Mouse (Mus musculus): Measurements from ENCODE around the gene Secisbp2. TPM values are rescaled to one million over a fixed set of nuclear protein-coding genes. Genes with fewer than 3 reads are reported as not detected.
A peak's percentile ranks its signal among the peaks of the same experiment; 100 is the strongest.
"Not testable (repeated sequence)": the region's sequence is repeated elsewhere in the genome, so short reads cannot be mapped to it uniquely, and the experiment has no call there.

The Secisbp2 gene
- polyA plus RNA-seq, 1 experiment from 2014 or later: 26.5 TPM

DNA sequence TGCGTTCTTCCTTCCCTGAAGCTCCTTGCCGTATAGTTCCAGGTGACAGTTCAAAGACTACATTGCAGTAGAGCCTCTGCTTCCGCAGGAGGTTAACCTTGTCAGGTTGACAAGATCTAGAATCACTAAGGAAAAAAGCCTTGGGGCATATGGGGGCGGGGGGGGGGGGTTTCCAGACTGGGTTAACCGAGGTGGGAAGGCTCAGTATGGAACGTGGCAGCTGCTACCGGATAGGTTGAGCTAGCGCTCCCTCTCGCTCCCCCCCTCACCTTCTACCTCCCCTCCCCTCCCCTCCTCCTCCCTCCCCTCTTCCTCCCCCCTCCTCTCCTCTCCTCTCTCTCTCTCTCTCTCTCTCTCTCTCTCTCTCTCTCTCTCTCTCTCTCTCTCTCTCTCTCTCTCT, 32.9 kb upstream of the Secisbp2 start:
- Histone ChIP-seq H3K9ac (replicated peaks) (no peak overlapping the region), H3K27ac (no peak overlapping the region)
- WGBS: 17% methylated on average over 9 of the region's 9 CpGs

DNA sequence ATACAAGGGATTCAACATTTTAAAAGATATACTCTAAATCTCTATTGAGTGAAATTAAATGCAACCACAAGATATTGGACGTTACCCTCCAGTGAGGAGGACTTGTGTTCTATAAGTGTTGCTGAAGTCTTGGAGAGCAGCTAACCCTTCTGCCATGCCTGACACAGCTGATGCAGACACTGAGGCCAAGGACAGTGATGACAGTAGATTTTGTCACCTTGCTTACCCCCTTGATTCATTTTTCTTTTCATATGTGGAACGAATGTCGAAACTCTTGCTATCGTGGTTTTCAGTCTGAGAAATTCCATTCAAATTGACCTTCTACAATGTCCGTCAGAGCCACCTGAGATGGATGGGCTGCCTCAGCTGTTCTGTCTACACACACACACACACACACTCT, 28.9 kb upstream of the Secisbp2 start:
- H3K27me3 ChIP-seq: no peaks in the 10 kb centered on the region
- H3K36me3 ChIP-seq: no peaks in the 10 kb centered on the region
- 90% methylated on average over 5 of the region's 5 CpGs for WGBS
- no peak for ATAC-seq (ENCODE audit: insufficient number of reproducible peaks, insufficient read depth, low FRiP score, low TSS enrichment, low read depth)
- no peak overlapping the region for H3K9ac ChIP-seq (replicated peaks)
- no peaks in the 10 kb centered on the region for H3K9me3 ChIP-seq
- no peak overlapping the region for H3K27ac ChIP-seq
- H3K4me3 ChIP-seq (replicated peaks): no peak overlapping the region
- H3K4me1 ChIP-seq (replicated peaks): no peaks in the 10 kb centered on the region
- H3K4me2 ChIP-seq: no peak overlapping the region

More for the DNA sequence above, 32.9 kb upstream of the Secisbp2 start:
- Histone ChIP-seq H3K9me3 (no peaks in the 10 kb centered on the region), H3K4me1 (replicated peaks) (peaks cover 15% of the 10 kb centered on the region), H3K36me3 (no peaks in the 10 kb centered on the region), H3K4me2 (no peak overlapping the region), H3K27me3 (no peaks in the 10 kb centered on the region), H3K4me3 (replicated peaks) (no peak overlapping the region)
- no peak for ATAC-seq (ENCODE audit: insufficient number of reproducible peaks, insufficient read depth, low FRiP score, low TSS enrichment, low read depth)

DNA sequence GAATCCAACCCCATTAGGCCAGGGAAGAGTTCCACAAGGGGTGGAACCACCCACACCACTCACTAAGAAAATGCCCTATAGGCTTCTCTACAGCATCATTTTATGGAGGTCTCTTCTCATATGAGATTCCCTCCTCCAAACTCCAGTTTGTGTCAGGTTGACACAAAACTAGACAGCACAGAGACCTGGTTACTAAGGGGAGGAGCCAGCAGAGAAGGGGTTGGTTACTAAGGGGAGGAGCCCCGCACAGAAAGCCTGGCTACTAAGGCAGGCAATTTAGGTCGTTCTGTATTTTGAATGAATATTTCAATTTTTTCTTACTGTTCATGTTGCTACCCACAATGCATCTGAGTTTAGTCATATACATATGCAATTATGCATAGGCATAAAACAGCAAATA, 27.8 kb upstream of the Secisbp2 start:
- ATAC-seq (ENCODE audit: insufficient number of reproducible peaks, insufficient read depth, low FRiP score, low TSS enrichment, low read depth): no peak
- no peak overlapping the region for H3K4me2 ChIP-seq
- H3K9me3 ChIP-seq: no peaks in the 10 kb centered on the region
- H3K27ac ChIP-seq: no peak overlapping the region
- H3K36me3 ChIP-seq: no peaks in the 10 kb centered on the region
- no peak overlapping the region for H3K4me3 ChIP-seq (replicated peaks)
- no peaks in the 10 kb centered on the region for H3K27me3 ChIP-seq
- 87% methylated on average over 2 of the region's 2 CpGs for WGBS
- H3K9ac ChIP-seq (replicated peaks): no peak overlapping the region
- no peaks in the 10 kb centered on the region for H3K4me1 ChIP-seq (replicated peaks)

DNA sequence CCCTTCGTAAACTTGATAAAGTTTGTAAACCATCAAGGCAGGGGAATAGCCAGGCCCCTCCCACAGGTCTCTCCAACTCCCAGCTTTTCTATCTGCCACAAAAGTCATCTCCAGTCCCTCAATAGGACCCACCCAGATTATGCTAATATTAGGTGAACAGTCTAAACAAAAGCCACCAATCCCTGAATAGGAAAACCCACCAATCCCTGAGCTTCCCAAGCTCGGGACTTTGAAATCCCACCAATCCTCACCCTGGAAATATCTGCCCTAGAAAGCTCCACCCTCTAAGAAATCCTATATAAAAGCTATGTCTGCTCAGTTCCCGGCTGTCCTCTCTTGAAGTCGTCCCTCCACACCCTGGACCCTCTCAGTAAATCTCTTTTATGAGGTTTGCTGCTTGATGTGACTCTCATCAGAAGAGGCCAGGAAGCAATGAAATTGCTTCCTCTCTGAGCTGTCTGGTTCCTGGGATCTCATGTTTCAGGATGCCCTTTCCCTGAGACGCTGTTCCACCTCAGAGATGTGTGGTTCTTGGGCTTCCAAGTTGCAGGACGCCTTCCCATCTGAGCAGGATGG, 23.1 kb upstream of the Secisbp2 start:
- H3K27ac ChIP-seq: no peak overlapping the region
- no peaks in the 10 kb centered on the region for H3K9me3 ChIP-seq
- no peak overlapping the region for H3K9ac ChIP-seq (replicated peaks)
- H3K36me3 ChIP-seq: no peaks in the 10 kb centered on the region
- no peaks in the 10 kb centered on the region for H3K27me3 ChIP-seq
- no peak for ATAC-seq (ENCODE audit: insufficient number of reproducible peaks, insufficient read depth, low FRiP score, low TSS enrichment, low read depth)
- H3K4me2 ChIP-seq: no peak overlapping the region
- WGBS: 54% methylated on average over 6 of the region's 6 CpGs
- H3K4me3 ChIP-seq (replicated peaks): no peak overlapping the region
- H3K4me1 ChIP-seq (replicated peaks): no peaks in the 10 kb centered on the region

DNA sequence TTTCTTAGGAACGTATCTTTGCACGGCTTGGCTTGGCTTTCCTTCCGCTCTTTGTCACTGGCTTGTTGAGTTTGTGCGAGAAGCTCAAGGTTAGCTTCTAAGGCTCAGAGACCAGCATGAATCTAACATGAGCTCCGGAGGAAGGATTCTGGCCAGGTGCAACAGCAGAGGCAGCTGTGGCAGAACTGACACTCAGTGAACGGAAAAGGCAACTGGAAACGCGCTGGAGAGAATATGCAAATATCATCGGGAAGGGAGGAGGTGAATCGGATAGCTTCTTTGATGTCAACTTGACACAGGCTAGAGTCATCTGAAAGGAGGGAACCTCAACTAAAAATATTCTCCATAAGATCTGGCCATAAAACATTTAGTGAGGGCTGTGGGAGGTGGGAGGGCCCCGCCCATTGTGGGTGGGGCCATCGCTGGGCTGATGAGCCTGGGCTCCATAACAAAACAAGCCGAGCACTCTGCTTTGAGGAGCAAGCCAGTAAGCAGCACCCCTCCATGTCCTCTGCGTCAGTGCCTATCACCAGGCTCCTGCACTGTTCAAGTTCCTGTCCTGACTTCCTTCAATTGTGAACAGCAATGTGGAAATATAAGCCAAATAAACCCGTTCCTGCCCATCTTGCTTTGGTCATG, 20.0 kb upstream of the Secisbp2 start:
- Histone ChIP-seq H3K4me2 (no peak overlapping the region), H3K9me3 (no peaks in the 10 kb centered on the region), H3K27me3 (no peaks in the 10 kb centered on the region), H3K4me3 (replicated peaks) (no peak overlapping the region), H3K4me1 (replicated peaks) (no peaks in the 10 kb centered on the region), H3K27ac (no peak overlapping the region), H3K9ac (replicated peaks) (no peak overlapping the region), H3K36me3 (no peaks in the 10 kb centered on the region)
- WGBS: 78% methylated on average over 15 of the region's 15 CpGs
- no peak for ATAC-seq (ENCODE audit: insufficient number of reproducible peaks, insufficient read depth, low FRiP score, low TSS enrichment, low read depth)

DNA sequence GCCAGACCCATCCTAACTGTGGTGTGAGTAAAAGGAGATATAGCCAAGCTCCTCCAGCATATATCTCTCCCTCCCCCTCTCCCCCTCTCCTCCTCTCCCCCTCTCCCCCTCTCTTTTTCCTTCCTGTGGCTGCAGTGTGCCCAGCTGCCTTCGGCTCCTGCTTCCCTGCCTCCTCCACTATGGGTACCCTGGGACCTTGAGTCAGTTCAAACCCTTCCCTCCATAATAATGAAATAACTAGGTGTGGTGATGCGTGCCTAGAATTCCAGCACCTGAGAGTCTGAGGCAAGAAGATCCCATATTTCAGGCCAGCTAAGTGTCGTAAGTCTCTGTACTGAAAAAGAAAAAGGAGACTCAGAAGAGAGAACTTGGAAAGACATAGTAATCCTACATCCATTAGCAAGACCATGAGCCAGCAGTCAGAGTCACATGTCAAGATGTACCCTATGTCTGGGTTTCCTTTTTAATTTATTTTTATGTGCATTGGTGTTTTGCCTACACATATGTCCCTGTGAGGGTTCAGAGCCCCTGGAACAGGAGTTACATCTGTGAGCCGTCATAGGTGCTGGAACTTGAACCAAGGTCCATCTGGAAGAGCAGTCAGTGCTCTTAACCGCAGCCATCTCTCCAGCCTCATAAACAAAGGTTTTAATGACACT, 18.8 kb upstream of the Secisbp2 start:
- WGBS: 74% methylated on average over 5 of the region's 5 CpGs
- Histone ChIP-seq H3K9me3 (no peaks in the 10 kb centered on the region), H3K36me3 (no peaks in the 10 kb centered on the region), H3K4me2 (no peak overlapping the region), H3K27ac (no peak overlapping the region), H3K4me3 (replicated peaks) (no peak overlapping the region), H3K9ac (replicated peaks) (no peak overlapping the region), H3K4me1 (replicated peaks) (no peaks in the 10 kb centered on the region), H3K27me3 (no peaks in the 10 kb centered on the region)
- no peak for ATAC-seq (ENCODE audit: insufficient number of reproducible peaks, insufficient read depth, low FRiP score, low TSS enrichment, low read depth)

DNA sequence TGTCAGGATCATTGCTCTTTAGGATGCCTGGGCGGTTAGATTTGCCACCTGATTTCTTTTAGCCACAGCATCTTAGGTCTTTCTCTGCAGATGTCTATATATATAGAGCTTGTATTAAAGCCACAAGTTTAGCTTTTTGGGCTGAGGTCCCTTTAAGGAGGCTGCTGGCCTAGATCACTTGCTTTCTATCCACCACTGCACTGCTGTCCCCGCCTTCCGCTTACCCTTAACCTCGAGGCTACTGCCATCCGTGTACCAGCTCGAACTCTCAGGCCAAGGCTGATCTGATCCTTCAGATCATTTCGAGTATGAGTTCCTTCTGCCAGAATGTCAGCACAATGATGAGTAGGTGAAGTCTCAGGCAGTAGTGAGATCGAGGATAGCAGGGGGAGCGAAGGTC, 16.1 kb upstream of the Secisbp2 start:
- H3K9me3 ChIP-seq; H3K9ac ChIP-seq (replicated peaks); H3K27ac ChIP-seq; H3K27me3 ChIP-seq; H3K4me3 ChIP-seq (replicated peaks); H3K36me3 ChIP-seq; H3K4me1 ChIP-seq (replicated peaks); ATAC-seq (ENCODE audit: insufficient number of reproducible peaks, insufficient read depth, low FRiP score, low TSS enrichment, low read depth); H3K4me2 ChIP-seq: not testable (repeated sequence)
- 65% methylated on average over 6 of the region's 9 CpGs for WGBS

DNA sequence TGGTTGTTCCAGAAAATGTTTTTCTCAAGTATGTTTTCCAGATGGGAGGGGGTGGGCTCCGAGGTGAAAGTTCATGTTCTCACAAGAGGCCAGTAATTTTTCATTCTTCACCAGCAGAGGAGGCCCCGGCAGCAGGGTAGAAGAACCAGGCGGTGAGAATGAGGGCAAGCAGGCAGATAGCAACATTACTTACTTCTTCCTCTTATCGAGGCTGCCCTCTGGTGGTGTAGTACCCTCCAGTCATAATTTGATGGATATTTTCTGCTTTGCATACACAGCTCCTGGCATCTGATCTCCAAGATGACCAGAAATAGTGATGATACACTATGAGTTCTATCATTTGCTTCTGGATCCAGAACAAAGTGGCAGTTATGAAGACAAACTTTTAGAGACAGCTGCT, 12.5 kb upstream of the Secisbp2 start:
- ATAC-seq (ENCODE audit: insufficient number of reproducible peaks, insufficient read depth, low FRiP score, low TSS enrichment, low read depth): no peak
- Histone ChIP-seq H3K9ac (replicated peaks) (no peak overlapping the region), H3K4me1 (replicated peaks) (no peaks in the 10 kb centered on the region), H3K4me3 (replicated peaks) (no peak overlapping the region), H3K36me3 (no peaks in the 10 kb centered on the region), H3K27ac (no peak overlapping the region), H3K4me2 (no peak overlapping the region), H3K27me3 (no peaks in the 10 kb centered on the region), H3K9me3 (no peaks in the 10 kb centered on the region)
- WGBS: 84% methylated on average over 4 of the region's 4 CpGs

DNA sequence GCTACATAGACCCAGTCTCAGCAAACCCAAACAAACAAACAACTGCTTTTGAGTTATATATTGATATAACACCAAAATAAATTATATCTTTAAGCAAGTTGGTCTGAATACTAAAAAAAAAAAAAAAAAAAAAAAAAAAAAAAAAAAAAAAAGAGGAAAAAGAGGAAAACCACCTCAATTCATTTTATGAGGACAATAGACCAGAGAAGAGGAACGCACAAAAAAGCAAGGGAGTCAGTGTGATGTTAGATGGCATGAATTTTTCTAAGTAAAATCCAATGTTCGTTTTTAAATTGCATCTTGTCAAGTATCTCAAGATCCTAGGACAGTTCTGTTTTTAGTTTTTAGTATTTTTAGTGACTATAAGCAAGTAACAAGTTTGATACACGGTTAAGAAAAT, 10.1 kb upstream of the Secisbp2 start:
- peaks cover under 1% of the 10 kb centered on the region; the same call in 1 of the 2 replicates for H3K4me1 ChIP-seq (replicated peaks)

DNA sequence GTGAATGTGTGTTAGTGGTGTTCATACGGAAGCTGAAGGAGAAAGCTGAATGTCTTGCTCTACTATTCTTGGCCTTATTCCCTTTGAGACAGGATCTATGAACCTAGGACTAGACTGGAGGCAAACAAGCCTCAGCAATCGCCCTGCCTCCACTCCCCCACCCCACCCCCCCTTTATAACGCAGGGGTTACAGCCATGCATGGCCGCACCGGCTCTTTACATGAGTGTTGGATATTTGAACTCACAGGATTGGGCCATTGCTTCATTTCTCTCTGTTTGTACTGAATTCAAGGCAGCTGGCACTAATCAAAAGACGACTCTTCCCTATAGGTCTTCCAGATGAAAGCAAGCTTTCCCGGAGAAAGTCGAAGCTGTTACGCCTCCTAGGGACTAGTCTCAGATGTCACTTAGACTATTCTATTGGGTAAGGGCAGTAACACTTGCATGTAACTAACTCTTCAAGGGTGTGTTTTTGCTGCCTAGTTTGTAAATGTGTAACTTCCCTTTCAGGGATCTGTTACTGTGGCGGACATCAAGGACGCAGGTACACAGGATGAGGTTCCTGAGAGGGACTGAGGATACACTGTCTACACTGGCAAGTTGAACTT, 9.2 kb upstream of the Secisbp2 start:
- Histone ChIP-seq H3K27ac (no peak overlapping the region), H3K36me3 (no peaks in the 10 kb centered on the region), H3K4me2 (no peak overlapping the region), H3K4me1 (replicated peaks) (peaks cover 9% of the 10 kb centered on the region), H3K4me3 (replicated peaks) (no peak overlapping the region), H3K9me3 (no peaks in the 10 kb centered on the region), H3K27me3 (no peaks in the 10 kb centered on the region), H3K9ac (replicated peaks) (no peak overlapping the region)
- 26% methylated on average over 11 of the region's 11 CpGs for WGBS
- ATAC-seq (ENCODE audit: insufficient number of reproducible peaks, insufficient read depth, low FRiP score, low TSS enrichment, low read depth): no peak

More for the DNA sequence above, 10.1 kb upstream of the Secisbp2 start:
- H3K36me3 ChIP-seq: no peaks in the 10 kb centered on the region
- H3K9me3 ChIP-seq: no peaks in the 10 kb centered on the region
- no peak overlapping the region for H3K4me3 ChIP-seq (replicated peaks)
- ATAC-seq (ENCODE audit: insufficient number of reproducible peaks, insufficient read depth, low FRiP score, low TSS enrichment, low read depth): no peak
- H3K9ac ChIP-seq (replicated peaks): no peak overlapping the region
- H3K4me2 ChIP-seq: no peak overlapping the region
- H3K27ac ChIP-seq: no peak overlapping the region
- 89% methylated on average over 3 of the region's 3 CpGs for WGBS
- H3K27me3 ChIP-seq: no peaks in the 10 kb centered on the region

DNA sequence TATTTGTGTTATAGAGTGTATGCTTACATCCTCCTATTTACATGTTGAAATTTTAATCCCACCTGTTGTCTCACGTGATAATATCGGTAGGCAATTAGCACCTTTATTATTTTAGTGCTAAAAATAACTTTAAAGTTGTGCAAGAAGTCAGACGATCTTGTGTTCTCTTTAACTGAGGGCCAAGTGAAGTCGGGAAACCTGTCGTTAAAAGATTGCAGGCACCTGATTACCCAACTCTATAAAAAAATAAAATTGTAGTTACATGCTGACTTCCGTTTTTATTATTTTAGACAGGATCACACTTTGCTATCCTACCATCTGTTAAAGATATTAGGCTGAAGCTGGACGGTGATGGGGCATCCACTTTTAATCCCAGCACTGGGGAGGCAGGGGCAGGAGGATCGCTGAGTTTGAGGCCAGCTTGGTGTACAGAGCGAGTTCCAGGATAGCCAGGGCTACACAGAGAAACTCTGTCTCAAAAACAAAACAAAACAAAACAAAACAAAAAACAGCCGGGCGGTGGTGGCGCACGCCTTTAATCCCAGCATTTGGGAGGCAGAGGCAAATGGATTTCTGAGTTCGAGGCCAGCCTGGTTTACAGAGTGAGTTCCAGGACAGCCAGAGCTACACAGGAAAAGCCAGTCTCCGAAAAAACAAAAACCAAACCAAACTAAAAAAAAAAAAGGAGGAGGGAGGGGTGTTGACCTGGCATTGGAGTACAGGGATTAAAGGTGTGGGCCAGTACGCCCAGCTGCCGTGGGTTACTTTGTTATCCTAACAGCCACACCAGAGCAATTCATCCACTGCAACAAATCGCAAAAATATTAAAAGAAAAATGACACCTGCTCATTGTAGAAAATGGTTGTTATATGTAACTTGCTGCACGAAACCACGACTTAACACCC, 7.3 kb upstream of the Secisbp2 start:
- Histone ChIP-seq H3K9ac (replicated peaks) (peak overlapping the region; percentile 92), H3K27me3 (no peaks in the 10 kb centered on the region), H3K4me2 (peak overlapping the region; percentile 63), H3K36me3 (no peaks in the 10 kb centered on the region), H3K4me1 (replicated peaks) (peaks cover 22% of the 10 kb centered on the region), H3K4me3 (replicated peaks) (peak overlapping the region; percentile 76), H3K9me3 (no peaks in the 10 kb centered on the region), H3K27ac (peak overlapping the region; percentile 73; the same call in 1 of the 2 replicates)
- ATAC-seq (ENCODE audit: insufficient number of reproducible peaks, insufficient read depth, low FRiP score, low TSS enrichment, low read depth): peak; percentile 15; the same call in 1 of the 2 replicates
- 41% methylated on average over 20 of the region's 20 CpGs for WGBS
